Mouse (Mus musculus): ENCODE data around the gene Cyp26b1. TPM values are rescaled to one million over a fixed set of nuclear protein-coding genes. Genes with fewer than 3 reads are reported as not detected.

Cyp26b1 gene
- total and polyA plus RNA-seq, 3 experiments: not detected

DNA sequence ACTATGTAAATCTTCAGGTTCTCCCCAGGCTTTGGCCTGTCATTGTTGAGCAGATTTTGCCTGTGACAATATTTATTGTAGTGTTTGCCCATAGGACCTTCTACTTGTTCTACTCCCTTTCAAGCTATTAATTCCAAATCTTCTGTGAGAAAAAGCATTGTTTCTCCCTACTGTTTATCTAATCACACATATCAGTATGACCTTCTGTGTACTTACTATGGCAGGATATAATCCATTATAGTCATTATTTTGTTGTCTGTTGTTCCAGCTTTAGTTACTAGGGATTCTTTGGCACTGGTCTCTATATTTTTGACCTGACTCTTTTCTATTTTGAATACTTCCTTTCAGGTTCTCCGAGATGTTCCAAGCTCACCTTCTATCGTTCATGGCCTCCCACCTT lies 32.7 kb upstream of the Cyp26b1 start:
- no peak overlapping the region for H3K4me2 ChIP-seq (ENCODE audit: insufficient read depth, low read depth, poor library complexity, severe bottlenecking)
- H3K4me1 ChIP-seq (ENCODE audit: control insufficient read depth in 1 of 2, insufficient read depth in 2 of 2): no peaks in the 10 kb centered on the region
- H3K27me3 ChIP-seq (replicated peaks): no peaks in the 10 kb centered on the region
- dilution Hi-C loops (cut with MboI; ENCODE audit: extremely low pct_ligation_motif_present, extremely low pct_unique_long_range_greater_than_20kb, low sequenced_read_pairs): no loop called here
- H3K79me2 ChIP-seq (replicated peaks; ENCODE audit: control insufficient read depth, extremely low read depth, insufficient read depth, poor library complexity, severe bottlenecking): no peaks in the 10 kb centered on the region
- H3K9ac ChIP-seq (ENCODE audit: insufficient read depth, low read depth): no peak overlapping the region
- H3K9me3 ChIP-seq (replicated peaks; ENCODE audit: low read length): no peaks in the 10 kb centered on the region
- no peak overlapping the region for H3K27ac ChIP-seq (ENCODE audit: insufficient read depth, low read depth)
- no peak overlapping the region for H3K4me3 ChIP-seq (replicated peaks in 1 of 3; ENCODE audit: low read depth in 2 of 3, low read length in 2 of 3, poor library complexity in 1 of 3)
- H3K36me3 ChIP-seq (replicated peaks in 1 of 2; ENCODE audit: control insufficient read depth in 1 of 2, insufficient read depth in 1 of 2, low read length in 1 of 2): no peaks in the 10 kb centered on the region
- no peak for TF ChIP-seq BHLHE40 (IDR thresholded peaks at IDR 0.05; ENCODE audit: low read depth, low read length)
- TF ChIP-seq EP300 (IDR thresholded peaks at IDR 0.05; ENCODE audit: low read length): no peak
- TF ChIP-seq SIN3A (IDR thresholded peaks at IDR 0.05; ENCODE audit: low read length): no peak
- no peak for TF ChIP-seq MAX (IDR thresholded peaks at IDR 0.05; ENCODE audit: low read length)
- no peak for TF ChIP-seq ZC3H11A (IDR thresholded peaks at IDR 0.05; ENCODE audit: low read depth, low read length)
- no peak for TF ChIP-seq POLR2A (IDR thresholded peaks at IDR 0.05; ENCODE audit: low read depth, low read length)
- no peak for TF ChIP-seq GABPA (IDR thresholded peaks at IDR 0.05; ENCODE audit: insufficient replicate concordance, low read depth, low read length)
- TF ChIP-seq USF1 (IDR thresholded peaks at IDR 0.05; ENCODE audit: low read depth, low read length): no peak
- no peak for TF ChIP-seq PAX5 (IDR thresholded peaks at IDR 0.05; ENCODE audit: low read length)
- TF ChIP-seq JUN (IDR thresholded peaks at IDR 0.05; ENCODE audit: insufficient read depth, low read depth, low read length): no peak
- TF ChIP-seq E2F4 (IDR thresholded peaks at IDR 0.05; ENCODE audit: insufficient replicate concordance, low read depth, low read length): no peak
- TF ChIP-seq CHD2 (IDR thresholded peaks at IDR 0.05; ENCODE audit: low read length): no peak
- TF ChIP-seq HCFC1 (IDR thresholded peaks at IDR 0.05; ENCODE audit: low read depth, low read length): no peak
- no peak for TF ChIP-seq TBP (conservative IDR thresholded peaks at IDR 0.05; ENCODE audit: low read depth, low read length)
- TF ChIP-seq JUND (conservative IDR thresholded peaks at IDR 0.05; ENCODE audit: low read depth, low read length): no peak
- TF ChIP-seq IRF4 (IDR thresholded peaks at IDR 0.05; ENCODE audit: low read depth, low read length): no peak
- TF ChIP-seq MAZ (IDR thresholded peaks at IDR 0.05; ENCODE audit: low read depth, low read length): no peak
- in situ Hi-C loops (cut with MboI; ENCODE audit: low pct_ligation_motif_present, low pct_unique_long_range_greater_than_20kb, low sequenced_read_pairs): no loop called here
- DNase-seq (ENCODE audit: extremely low read depth): no peak

GRCm38 (mm10) chr6:84619166-84619565 lies 25.5 kb upstream of the Cyp26b1 start:
- dilution Hi-C loops (cut with MboI; ENCODE audit: extremely low pct_ligation_motif_present, extremely low pct_unique_long_range_greater_than_20kb, low sequenced_read_pairs) (no loop called here), in situ Hi-C loops (cut with MboI; ENCODE audit: low pct_ligation_motif_present, low pct_unique_long_range_greater_than_20kb, low sequenced_read_pairs) (no loop called here)
- no peaks in the 10 kb centered on the region for H3K9me3 ChIP-seq (replicated peaks; ENCODE audit: low read length)
- no peaks in the 10 kb centered on the region for H3K36me3 ChIP-seq (replicated peaks in 1 of 2; ENCODE audit: control insufficient read depth in 1 of 2, insufficient read depth in 1 of 2, low read length in 1 of 2)
- TF ChIP-seq NELFE (IDR thresholded peaks at IDR 0.05; ENCODE audit: low read depth, low read length) (no peak), ETS1 (conservative IDR thresholded peaks at IDR 0.05; ENCODE audit: low read depth, low read length) (no peak), CHD1 (IDR thresholded peaks at IDR 0.05; ENCODE audit: low read depth, low read length) (no peak), USF1 (IDR thresholded peaks at IDR 0.05; ENCODE audit: low read depth, low read length) (no peak), TCF12 (IDR thresholded peaks at IDR 0.05; ENCODE audit: low read depth, low read length) (no peak), PAX5 (IDR thresholded peaks at IDR 0.05; ENCODE audit: low read length) (no peak), CTCF (conservative IDR thresholded peaks at IDR 0.05 in 1 of 2, IDR thresholded peaks at IDR 0.05 in 1 of 2; ENCODE audit: low read depth in 2 of 2, low read length in 2 of 2) (no peak), POLR2A (IDR thresholded peaks at IDR 0.05; ENCODE audit: low read depth, low read length) (no peak), MXI1 (IDR thresholded peaks at IDR 0.05; ENCODE audit: low read depth, low read length) (no peak), MAFK (IDR thresholded peaks at IDR 0.05; ENCODE audit: insufficient replicate concordance, low read length) (no peak), EP300 (IDR thresholded peaks at IDR 0.05; ENCODE audit: low read length) (no peak), JUND (conservative IDR thresholded peaks at IDR 0.05; ENCODE audit: low read depth, low read length) (no peak), ZMIZ1 (IDR thresholded peaks at IDR 0.05; ENCODE audit: low read depth, low read length) (no peak), SIN3A (IDR thresholded peaks at IDR 0.05; ENCODE audit: low read length) (no peak), KAT2A (IDR thresholded peaks at IDR 0.05; ENCODE audit: insufficient replicate concordance, low read length) (no peak), E2F4 (IDR thresholded peaks at IDR 0.05; ENCODE audit: insufficient replicate concordance, low read depth, low read length) (no peak)
- no peak overlapping the region for H3K4me3 ChIP-seq (replicated peaks in 1 of 3; ENCODE audit: low read depth in 2 of 3, low read length in 2 of 3, poor library complexity in 1 of 3)
- no peak overlapping the region for H3K4me2 ChIP-seq (ENCODE audit: insufficient read depth, low read depth, poor library complexity, severe bottlenecking)
- H3K9ac ChIP-seq (ENCODE audit: insufficient read depth, low read depth): no peak overlapping the region
- no peak for DNase-seq (ENCODE audit: extremely low read depth)
- H3K27ac ChIP-seq (ENCODE audit: insufficient read depth, low read depth): no peak overlapping the region
- H3K4me1 ChIP-seq (ENCODE audit: control insufficient read depth in 1 of 2, insufficient read depth in 2 of 2): no peaks in the 10 kb centered on the region
- no peaks in the 10 kb centered on the region for H3K27me3 ChIP-seq (replicated peaks)
- H3K79me2 ChIP-seq (replicated peaks; ENCODE audit: control insufficient read depth, extremely low read depth, insufficient read depth, poor library complexity, severe bottlenecking): no peaks in the 10 kb centered on the region
